Mouse (Mus musculus): ENCODE measurements around the gene Tenm2.

GRCm38 (mm10) chr11:36052091-36052490, 1183.7 kb downstream of the Tenm2 start:
- TF ChIP-seq CTCF (IDR thresholded peaks at IDR 0.05; ENCODE audit: control insufficient read depth, insufficient read depth, low read length) (no peak), POLR2A (IDR thresholded peaks at IDR 0.05; ENCODE audit: borderline replicate concordance, control insufficient read depth, low read depth, low read length) (no peak)

Measured in bone marrow, adult 2 months (tissue).